Mouse (Mus musculus) myocyte (in vitro differentiated cells): ENCODE measurements around the gene Kcnh2. TPM values are rescaled to one million over a fixed set of nuclear protein-coding genes. Genes with fewer than 3 reads are reported as not detected.

Experiments used
- H3K27me3 ChIP-seq: one replicate; pipeline ENCODE4 v1.6.1; 2011; ENCODE audit not compliant: control insufficient read depth, insufficient read depth, insufficient read length
- H3K36me3 ChIP-seq: one replicate; pipeline ENCODE4 v1.6.1; 2011; ENCODE audit not compliant: control insufficient read depth, insufficient read depth
- H3K4me2 ChIP-seq: one replicate; pipeline ENCODE4 v1.6.1; 2011; ENCODE audit warnings: low read depth, control low read depth
- H3K4me3 ChIP-seq: one replicate; pipeline ENCODE4 v1.5.1; 2011; ENCODE audit warnings: mild to moderate bottlenecking, control low read depth, moderate library complexity
- H3K79me2 ChIP-seq: one replicate; pipeline ENCODE4 v1.6.1; 2011; ENCODE audit not compliant: control insufficient read depth, insufficient read depth
- H3ac ChIP-seq: one replicate; pipeline ENCODE4 v1.6.1; 2011; ENCODE audit not compliant: control insufficient read depth, insufficient read length
- CEBPB ChIP-seq: IDR thresholded peaks from 2 replicates; pipeline ENCODE4 v1.6.1; 2011; ENCODE audit warnings: mild to moderate bottlenecking, moderate library complexity; ENCODE audit not compliant: poor library complexity, insufficient read depth, severe bottlenecking
- E2F4 ChIP-seq: IDR thresholded peaks from one replicate; pipeline ENCODE4 v1.6.1; 2011; ENCODE audit warnings: mild to moderate bottlenecking, control low read depth, moderate library complexity; ENCODE audit not compliant: insufficient read depth
- MAX ChIP-seq: IDR thresholded peaks from one replicate; pipeline ENCODE4 v1.6.1; 2011; ENCODE audit warnings: low read depth, mild to moderate bottlenecking, control low read depth
- MYOD1 ChIP-seq, 3 experiments: IDR thresholded peaks; one replicate each; pipeline ENCODE4 v1.6.1; 2011; ENCODE audit warnings: control low read depth in 2 of 3, low read depth in 2 of 3, mild to moderate bottlenecking in 2 of 3, moderate library complexity in 1 of 3; ENCODE audit not compliant: insufficient read length in 2 of 3, control insufficient read depth in 1 of 3
- MYOG ChIP-seq, 3 experiments: IDR thresholded peaks; one replicate each; pipeline ENCODE4 v1.6.1; 2011; ENCODE audit warnings: control low read depth in 2 of 3, low read depth in 2 of 3, mild to moderate bottlenecking in 2 of 3; ENCODE audit not compliant: insufficient read length in 2 of 3, control insufficient read depth in 1 of 3, insufficient read depth in 1 of 3
- POLR2A ChIP-seq: IDR thresholded peaks from one replicate; pipeline ENCODE4 v1.6.1; 2011; ENCODE audit warnings: low read depth, mild to moderate bottlenecking, control low read depth, moderate library complexity; ENCODE audit not compliant: insufficient read length
- POLR2AphosphoS2 ChIP-seq: IDR thresholded peaks from one replicate; pipeline ENCODE4 v1.6.1; 2011; ENCODE audit warnings: low read depth, control low read depth; ENCODE audit not compliant: insufficient read length
- REST ChIP-seq: IDR thresholded peaks from one replicate; pipeline ENCODE4 v1.6.1; 2011; ENCODE audit warnings: mild to moderate bottlenecking, control low read depth, moderate library complexity; ENCODE audit not compliant: insufficient read depth, insufficient read length
- SRF ChIP-seq: IDR thresholded peaks from one replicate; pipeline ENCODE4 v1.6.1; 2011; ENCODE audit warnings: low read depth; ENCODE audit not compliant: control insufficient read depth, insufficient read length
- TCF12 ChIP-seq: IDR thresholded peaks from one replicate; pipeline ENCODE4 v1.6.1; 2011; ENCODE audit warnings: mild to moderate bottlenecking, control low read depth; ENCODE audit not compliant: poor library complexity, insufficient read depth, severe bottlenecking
- TCF3 ChIP-seq: IDR thresholded peaks from one replicate; pipeline ENCODE4 v1.6.1; 2011; ENCODE audit warnings: low read depth, control low read depth; ENCODE audit not compliant: insufficient read length
- USF1 ChIP-seq: IDR thresholded peaks from one replicate; pipeline ENCODE4 v1.6.1; 2011; ENCODE audit warnings: low read depth, mild to moderate bottlenecking, control low read depth, moderate library complexity
- polyA plus RNA-seq: library from polyadenylated mRNA; unstranded; fragments of >200 nt; fragmentation: generic; extraction: Trizol; gene quantifications from one replicate; pipeline ENCODE4 v1.2.1, GENCODE M21; 2012; ENCODE audit warnings: missing spikeins

Gene Kcnh2
- polyA plus RNA-seq, 1 experiment: 10.3 TPM

DNA sequence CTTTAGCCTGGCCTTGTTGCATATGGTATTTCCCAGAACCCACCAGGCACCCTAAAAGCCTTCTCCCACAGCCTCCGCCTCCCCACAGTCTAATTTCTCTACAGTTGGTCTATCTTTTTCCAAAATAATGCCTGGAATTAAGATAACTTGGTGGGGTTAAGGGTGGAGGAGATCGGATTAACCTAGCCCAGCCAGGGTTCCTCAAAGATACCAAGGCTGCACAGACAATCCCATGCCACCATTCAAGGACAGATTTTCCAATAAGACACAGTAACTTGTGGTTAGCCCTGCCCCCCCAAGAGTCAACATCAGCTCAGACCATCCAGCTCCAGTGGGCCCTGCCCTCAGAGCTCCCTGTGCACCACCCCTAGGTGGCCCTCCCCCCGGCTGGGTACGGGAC, 29.1 kb upstream of the Kcnh2 start:
- Histone ChIP-seq H3K36me3 (no peaks in the 10 kb centered on the region), H3K79me2 (no peaks in the 10 kb centered on the region), H3K4me3 (no peak overlapping the region), H3K4me2 (no peak overlapping the region), H3K27me3 (peaks cover 20% of the 10 kb centered on the region), H3ac (no peak overlapping the region)
- TF ChIP-seq POLR2AphosphoS2 (no peak), CEBPB (no peak), MYOD1 (IDR thresholded peaks at IDR 0.05; ENCODE audit: control insufficient read depth in 1 of 3, insufficient read length in 2 of 3, low read depth in 2 of 3) (no peak), POLR2A (no peak), TCF3 (no peak), MAX (no peak), USF1 (no peak), SRF (no peak), E2F4 (no peak), TCF12 (no peak), MYOG (IDR thresholded peaks at IDR 0.05; ENCODE audit: control insufficient read depth in 1 of 3, insufficient read depth in 1 of 3, insufficient read length in 2 of 3, low read depth in 2 of 3) (no peak), REST (no peak)

DNA sequence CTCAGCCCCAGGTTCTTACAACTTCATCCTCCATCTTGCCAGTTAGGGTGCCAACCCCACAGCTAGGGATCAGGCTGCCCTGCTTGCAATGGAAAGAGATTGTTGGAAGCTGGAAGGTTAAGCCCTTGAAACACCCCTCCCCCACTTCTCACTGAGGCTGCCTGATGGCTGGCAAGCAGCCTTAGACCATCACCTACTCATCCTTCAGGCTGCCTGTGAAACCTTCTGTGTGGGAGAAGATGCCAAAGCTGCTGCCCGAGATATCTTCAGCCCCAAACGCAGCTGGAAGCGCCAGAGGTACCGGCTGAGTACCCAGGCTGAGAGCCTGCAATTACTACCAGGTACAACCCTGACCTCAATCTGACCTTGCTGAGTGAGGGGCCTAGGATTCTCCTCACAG, 28.1 kb upstream of the Kcnh2 start:
- Histone ChIP-seq H3K36me3 (no peaks in the 10 kb centered on the region), H3K27me3 (peaks cover 20% of the 10 kb centered on the region), H3ac (no peak overlapping the region), H3K4me3 (no peak overlapping the region), H3K4me2 (no peak overlapping the region), H3K79me2 (no peaks in the 10 kb centered on the region)
- TF ChIP-seq USF1 (no peak), TCF12 (no peak), MAX (no peak), TCF3 (no peak), MYOG (IDR thresholded peaks at IDR 0.05; ENCODE audit: control insufficient read depth in 1 of 3, insufficient read depth in 1 of 3, insufficient read length in 2 of 3, low read depth in 2 of 3) (no peak), REST (no peak), CEBPB (no peak), POLR2A (no peak), POLR2AphosphoS2 (no peak), MYOD1 (IDR thresholded peaks at IDR 0.05; ENCODE audit: control insufficient read depth in 1 of 3, insufficient read length in 2 of 3, low read depth in 2 of 3) (no peak), SRF (no peak), E2F4 (no peak)

- H3K4me2 ChIP-seq: no peak overlapping the region
- H3K4me3 ChIP-seq: no peak overlapping the region
- TF ChIP-seq POLR2AphosphoS2: no peak
- no peak for TF ChIP-seq REST
- no peak for TF ChIP-seq USF1
- TF ChIP-seq SRF: no peak
- no peak for TF ChIP-seq MAX
- no peak for TF ChIP-seq TCF12
- TF ChIP-seq POLR2A: no peak
- TF ChIP-seq CEBPB: no peak
- TF ChIP-seq TCF3: no peak
- no peak for TF ChIP-seq MYOG (IDR thresholded peaks at IDR 0.05; ENCODE audit: control insufficient read depth in 1 of 3, insufficient read depth in 1 of 3, insufficient read length in 2 of 3, low read depth in 2 of 3)
- no peak for TF ChIP-seq MYOD1 (IDR thresholded peaks at IDR 0.05; ENCODE audit: control insufficient read depth in 1 of 3, insufficient read length in 2 of 3, low read depth in 2 of 3)
- no peak for TF ChIP-seq E2F4
- H3ac ChIP-seq: no peak overlapping the region
- peaks cover 20% of the 10 kb centered on the region for H3K27me3 ChIP-seq
- no peaks in the 10 kb centered on the region for H3K79me2 ChIP-seq
- no peaks in the 10 kb centered on the region for H3K36me3 ChIP-seq
Observed at GRCm38 (mm10) chr5:24378700-24379099, 27.3 kb upstream of the Kcnh2 start.

DNA sequence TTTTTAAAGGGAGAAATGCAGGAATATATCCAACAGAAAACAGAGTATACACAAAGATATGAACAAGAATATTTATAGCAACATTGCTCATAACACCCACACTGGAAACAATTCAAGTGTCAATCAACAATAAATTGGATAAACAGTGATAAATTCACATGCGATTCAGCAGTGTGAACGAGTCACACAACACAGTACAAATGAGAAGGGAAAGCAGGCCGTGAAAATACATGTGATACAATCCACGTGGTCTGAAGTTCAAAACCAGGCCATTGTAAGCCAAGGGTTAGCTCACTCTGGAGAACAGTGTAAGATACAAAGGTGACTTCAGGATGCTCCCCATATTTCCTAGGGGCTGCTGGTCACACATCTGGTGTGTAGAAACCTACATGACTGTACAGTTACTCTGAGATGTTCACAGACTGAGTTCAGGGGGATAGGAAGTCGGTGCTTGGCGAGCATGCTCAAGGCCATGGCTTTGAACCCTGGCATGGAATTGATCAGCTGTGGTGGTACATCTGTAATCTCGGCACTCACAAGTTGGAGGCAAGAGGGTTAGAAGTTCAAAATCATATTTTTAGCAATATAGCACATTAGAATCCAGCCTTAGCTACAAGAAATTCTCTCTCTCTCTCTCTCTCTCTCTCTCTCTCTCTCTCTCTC, 23.4 kb upstream of the Kcnh2 start:
- Histone ChIP-seq H3K4me2 (no peak overlapping the region), H3ac (no peak overlapping the region), H3K27me3 (peaks cover 22% of the 10 kb centered on the region), H3K36me3 (no peaks in the 10 kb centered on the region), H3K79me2 (no peaks in the 10 kb centered on the region), H3K4me3 (no peak overlapping the region)
- TF ChIP-seq POLR2A: no peak
- TF ChIP-seq POLR2AphosphoS2: no peak
- TF ChIP-seq MYOG (IDR thresholded peaks at IDR 0.05; ENCODE audit: control insufficient read depth in 1 of 3, insufficient read depth in 1 of 3, insufficient read length in 2 of 3, low read depth in 2 of 3): no peak
- TF ChIP-seq E2F4: no peak
- no peak for TF ChIP-seq MAX
- no peak for TF ChIP-seq MYOD1 (IDR thresholded peaks at IDR 0.05; ENCODE audit: control insufficient read depth in 1 of 3, insufficient read length in 2 of 3, low read depth in 2 of 3)
- no peak for TF ChIP-seq TCF3
- no peak for TF ChIP-seq REST
- no peak for TF ChIP-seq TCF12

- TF ChIP-seq MAX (no peak), SRF (no peak), TCF3 (no peak), POLR2AphosphoS2 (no peak)
- H3K4me2 ChIP-seq: no peak overlapping the region
- peaks cover 17% of the 10 kb centered on the region for H3K27me3 ChIP-seq
- H3K79me2 ChIP-seq: no peaks in the 10 kb centered on the region
- H3ac ChIP-seq: no peak overlapping the region
- no peak overlapping the region for H3K4me3 ChIP-seq
- H3K36me3 ChIP-seq: no peaks in the 10 kb centered on the region
Observed at GRCm38 (mm10) chr5:24374216-24374615, 22.8 kb upstream of the Kcnh2 start.
